Mouse (Mus musculus) heart, adult 11 months (tissue): Measurements from ENCODE around the gene Mgat4d.

Source experiments
- DNase-seq: peaks from one replicate; pipeline ENCODE4 v3.0.0; 2022

Mgat4d gene

GRCm38 (mm10) chr8:83394325-83394724 lies 46.1 kb downstream of the Mgat4d start:
- DNase-seq, result no peak

GRCm38 (mm10) chr8:83396680-83397079 lies 48.4 kb downstream of the Mgat4d start:
- DNase-seq, result no peak

GRCm38 (mm10) chr8:83397726-83398125 lies 49.5 kb downstream of the Mgat4d start:
- no peak for DNase-seq

GRCm38 (mm10) chr8:83405548-83405947 lies 57.3 kb downstream of the Mgat4d start:
- DNase-seq, result peak; percentile 12

GRCm38 (mm10) chr8:83406836-83407235 lies 58.6 kb downstream of the Mgat4d start:
- peak; percentile 7 for DNase-seq

- peak; percentile 72 for DNase-seq
Observed at GRCm38 (mm10) chr8:83408496-83408895, 60.2 kb downstream of the Mgat4d start.

GRCm38 (mm10) chr8:83416878-83417277 lies 68.6 kb downstream of the Mgat4d start:
- DNase-seq, result peak; percentile 31

- DNase-seq, result peak; percentile 51
Observed at GRCm38 (mm10) chr8:83417970-83418369, 69.7 kb downstream of the Mgat4d start.

- DNase-seq, result peak; percentile 45
Observed at GRCm38 (mm10) chr8:83418805-83419516, 70.7 kb downstream of the Mgat4d start.

- DNase-seq, result peak; percentile 78
Observed at GRCm38 (mm10) chr8:83421354-83421753, 73.1 kb downstream of the Mgat4d start.

- DNase-seq, result peak; percentile 92
Observed at GRCm38 (mm10) chr8:83423032-83423825, 75.0 kb downstream of the Mgat4d start.

- DNase-seq, result peak; percentile 31
Observed at GRCm38 (mm10) chr8:83425202-83425601, 76.9 kb downstream of the Mgat4d start.

GRCm38 (mm10) chr8:83426104-83426759 lies 78.0 kb downstream of the Mgat4d start:
- DNase-seq, result peak; percentile 52

GRCm38 (mm10) chr8:83426949-83427348 lies 78.7 kb downstream of the Mgat4d start:
- peak; percentile 46 for DNase-seq

- peak; percentile 74 for DNase-seq
Observed at GRCm38 (mm10) chr8:83428621-83429020, 80.3 kb downstream of the Mgat4d start.

- peak; percentile 61 for DNase-seq
Observed at GRCm38 (mm10) chr8:83429071-83429524, 80.8 kb downstream of the Mgat4d start.
